Mouse (Mus musculus) ES-Bruce4 (cell line): ENCODE results near the gene U2af2.

ENCODE experiments used
- CTCF ChIP-seq: IDR thresholded peaks from one replicate; pipeline ENCODE4 v1.8.1; 2011; ENCODE audit warnings: low read depth, low read length
- EP300 ChIP-seq: IDR thresholded peaks from 2 replicates; pipeline ENCODE4 v1.6.1; 2011; ENCODE audit warnings: low read depth, low read length; ENCODE audit not compliant: insufficient read depth
- POLR2A ChIP-seq: IDR thresholded peaks from one replicate; pipeline ENCODE4 v1.8.1; 2011; ENCODE audit warnings: low read length; ENCODE audit not compliant: insufficient read depth

GRCm38 (mm10) chr7:5091008-5091728 lies 29.2 kb downstream of the U2af2 start:
- TF ChIP-seq CTCF (no peak), POLR2A (no peak), EP300 (no peak)
